Mouse (Mus musculus): Measurements from ENCODE around the gene Nos3.
"Not testable (repeated sequence)": the region's sequence is repeated elsewhere in the genome, so short reads cannot be mapped to it uniquely, and the experiment has no call there.

Nos3 gene

GRCm38 (mm10) chr5:24374666-24375328 lies 10.2 kb downstream of the Nos3 start:
- DNase-seq (ENCODE audit: low spot score): no peak

- no peak for DNase-seq (ENCODE audit: low spot score)
Measured at GRCm38 (mm10) chr5:24378700-24379099, 14.1 kb downstream of the Nos3 start.

- DNase-seq (ENCODE audit: low spot score): no peak
Measured at GRCm38 (mm10) chr5:24379501-24379900, 14.9 kb downstream of the Nos3 start.

GRCm38 (mm10) chr5:24380499-24380898 lies 15.9 kb downstream of the Nos3 start:
- DNase-seq (ENCODE audit: low spot score): no peak

GRCm38 (mm10) chr5:24381486-24381885 lies 16.9 kb downstream of the Nos3 start:
- no peak for DNase-seq (ENCODE audit: low spot score)

GRCm38 (mm10) chr5:24381988-24382387 lies 17.4 kb downstream of the Nos3 start:
- DNase-seq (ENCODE audit: low spot score): no peak

GRCm38 (mm10) chr5:24383026-24383859 lies 18.6 kb downstream of the Nos3 start:
- peak; percentile 67 for DNase-seq (ENCODE audit: low spot score)

GRCm38 (mm10) chr5:24384407-24384806 lies 19.8 kb downstream of the Nos3 start:
- no peak for DNase-seq (ENCODE audit: low spot score)

GRCm38 (mm10) chr5:24385374-24385773 lies 20.8 kb downstream of the Nos3 start:
- DNase-seq (ENCODE audit: low spot score): no peak

- DNase-seq (ENCODE audit: low spot score): no peak
Measured at GRCm38 (mm10) chr5:24385887-24386550, 21.4 kb downstream of the Nos3 start.

GRCm38 (mm10) chr5:24387264-24388241 lies 22.9 kb downstream of the Nos3 start:
- peak; percentile 27 for DNase-seq (ENCODE audit: low spot score)

- DNase-seq (ENCODE audit: low spot score): no peak
Measured at GRCm38 (mm10) chr5:24388246-24388915, 23.8 kb downstream of the Nos3 start.

GRCm38 (mm10) chr5:24389011-24389657 lies 24.5 kb downstream of the Nos3 start:
- no peak for DNase-seq (ENCODE audit: low spot score)

- DNase-seq (ENCODE audit: low spot score): no peak
Measured at GRCm38 (mm10) chr5:24389658-24390020, 25.0 kb downstream of the Nos3 start.

GRCm38 (mm10) chr5:24391864-24392263 lies 27.3 kb downstream of the Nos3 start, which contains the start of gene Atg9b:
Gene Atg9b (minus strand): TSS chr5:24392143.
- DNase-seq (ENCODE audit: low spot score): no peak

- no peak for DNase-seq (ENCODE audit: low spot score)
Measured at GRCm38 (mm10) chr5:24392724-24393123, 28.1 kb downstream of the Nos3 start.

- peak; percentile 56 for DNase-seq (ENCODE audit: low spot score)
Measured at GRCm38 (mm10) chr5:24393392-24393997, 28.9 kb downstream of the Nos3 start, which contains the start of gene Abcb8. Gene Abcb8 (plus strand): TSS chr5:24393663.

- DNase-seq (ENCODE audit: low spot score): peak; percentile 82
Measured at GRCm38 (mm10) chr5:24394165-24394894, 29.7 kb downstream of the Nos3 start.

- not testable (repeated sequence) for DNase-seq (ENCODE audit: low spot score)
Measured at GRCm38 (mm10) chr5:24396254-24396653, 31.6 kb downstream of the Nos3 start.

Measured in ovary, postnatal 10 days (tissue).